Mouse (Mus musculus): ENCODE data around the gene Ier2.

The Ier2 gene

GRCm38 (mm10) chr8:84662581-84663065 lies at the start of gene Ier2:
Gene Ier2 (minus strand): TSS chr8:84662852.
- DNase-seq (ENCODE audit: low read depth, low spot score), result peak; percentile 98

GRCm38 (mm10) chr8:84711933-84712758 lies 49.5 kb upstream of the Ier2 start:
- DNase-seq (ENCODE audit: low read depth, low spot score), result peak; percentile 75

GRCm38 (mm10) chr8:84711312-84711711 lies 48.7 kb upstream of the Ier2 start:
- DNase-seq (ENCODE audit: low read depth, low spot score), result no peak

- DNase-seq (ENCODE audit: low read depth, low spot score), result no peak
Observed at GRCm38 (mm10) chr8:84709931-84710330, 47.3 kb upstream of the Ier2 start.

GRCm38 (mm10) chr8:84708774-84709475 lies 46.3 kb upstream of the Ier2 start:
- peak; percentile 87 for DNase-seq (ENCODE audit: low read depth, low spot score)

- DNase-seq (ENCODE audit: low read depth, low spot score), result no peak
Observed at GRCm38 (mm10) chr8:84708071-84708541, 45.5 kb upstream of the Ier2 start.

- no peak for DNase-seq (ENCODE audit: low read depth, low spot score)
Observed at GRCm38 (mm10) chr8:84707267-84707883, 44.7 kb upstream of the Ier2 start.

GRCm38 (mm10) chr8:84706610-84707266 lies 44.1 kb upstream of the Ier2 start:
- no peak for DNase-seq (ENCODE audit: low read depth, low spot score)

GRCm38 (mm10) chr8:84705960-84706359 lies 43.3 kb upstream of the Ier2 start:
- no peak for DNase-seq (ENCODE audit: low read depth, low spot score)

GRCm38 (mm10) chr8:84704867-84705831 lies 42.5 kb upstream of the Ier2 start:
- DNase-seq (ENCODE audit: low read depth, low spot score), result no peak

- no peak for DNase-seq (ENCODE audit: low read depth, low spot score)
Observed at GRCm38 (mm10) chr8:84704356-84704755, 41.7 kb upstream of the Ier2 start.

- DNase-seq (ENCODE audit: low read depth, low spot score), result no peak
Observed at GRCm38 (mm10) chr8:84703466-84704249, 41.0 kb upstream of the Ier2 start.

GRCm38 (mm10) chr8:84702963-84703465 lies 40.4 kb upstream of the Ier2 start:
- DNase-seq (ENCODE audit: low read depth, low spot score), result no peak

GRCm38 (mm10) chr8:84702561-84702960 lies 39.9 kb upstream of the Ier2 start:
- DNase-seq (ENCODE audit: low read depth, low spot score), result no peak

- no peak for DNase-seq (ENCODE audit: low read depth, low spot score)
Observed at GRCm38 (mm10) chr8:84700941-84701911, 38.6 kb upstream of the Ier2 start, which contains the start of gene Lyl1. Gene Lyl1 (plus strand): TSS chr8:84701457.

- DNase-seq (ENCODE audit: low read depth, low spot score), result no peak
Observed at GRCm38 (mm10) chr8:84700526-84700925, 37.9 kb upstream of the Ier2 start.

- peak; percentile 83 for DNase-seq (ENCODE audit: low read depth, low spot score)
Observed at GRCm38 (mm10) chr8:84699861-84700322, 37.2 kb upstream of the Ier2 start.

- no peak for DNase-seq (ENCODE audit: low read depth, low spot score)
Observed at GRCm38 (mm10) chr8:84698929-84699401, 36.3 kb upstream of the Ier2 start.

Data from skeletal muscle tissue, adult 2 months (tissue).